Mouse (Mus musculus): ENCODE data around the gene Sprn.

GRCm38 (mm10) chr7:140116329-140117054 lies 38.2 kb downstream of the Sprn start, which contains the start of gene Echs1:
- TF ChIP-seq CTCF (IDR thresholded peaks at IDR 0.05; ENCODE audit: low read depth, low read length) (no peak), POLR2AphosphoS5 (IDR thresholded peaks at IDR 0.05; ENCODE audit: insufficient replicate concordance, low read depth, low read length) (no peak), GATA1 (IDR thresholded peaks at IDR 0.05; ENCODE audit: borderline replicate concordance, low read length) (no peak)
